Mouse (Mus musculus) heart, embryonic 10.5 days (tissue): Measurements from ENCODE around the gene Wdr1. TPM values are rescaled to one million over a fixed set of nuclear protein-coding genes. Genes with fewer than 3 reads are reported as not detected.

ENCODE experiments used
- DNase-seq: peaks from one replicate; pipeline ENCODE4 v3.0.0-alpha.2; 2017; ENCODE audit warnings: low spot score
- H3K27ac ChIP-seq: fragments of 300-500 bp; sonication (generic); 2 replicates; pipeline ENCODE4 v1.5.1; 2016; ENCODE audit warnings: mild to moderate bottlenecking
- H3K27me3 ChIP-seq: fragments of 300-500 bp; sonication (generic); 2 replicates; pipeline ENCODE4 v1.6.1; 2016; ENCODE audit warnings: mild to moderate bottlenecking; ENCODE audit not compliant: poor library complexity, insufficient read depth, severe bottlenecking
- H3K36me3 ChIP-seq: fragments of 300-500 bp; sonication (generic); 2 replicates; pipeline ENCODE4 v1.6.1; 2016; ENCODE audit warnings: mild to moderate bottlenecking, moderate library complexity
- H3K4me1 ChIP-seq: fragments of 300-500 bp; sonication (generic); 2 replicates; pipeline ENCODE4 v1.6.1; 2016; ENCODE audit warnings: mild to moderate bottlenecking
- H3K4me3 ChIP-seq: fragments of 300-500 bp; sonication (generic); 2 replicates; pipeline ENCODE4 v1.5.1; 2016; ENCODE audit warnings: mild to moderate bottlenecking, moderate library complexity
- H3K9me3 ChIP-seq: fragments of 300-500 bp; sonication (generic); 2 replicates; pipeline ENCODE4 v1.6.1; 2016; ENCODE audit warnings: mild to moderate bottlenecking, moderate library complexity
- WGBS: fragments of 180-500 bp; shearing (Covaris S2); methylation state at CpG from one replicate; pipeline ENCODE4 v1.1.7; 2016; 5-methylcytosine and 5-hydroxymethylcytosine counted together
- polyA plus RNA-seq: library from polyadenylated mRNA; unstranded; fragments of >200 nt; fragmentation: Nextera tagmentation; extraction: Ambion mirVana; gene quantifications from 2 replicates; pipeline ENCODE4 v1.2.1, GENCODE M21; 2016

Gene Wdr1
- polyA plus RNA-seq, 1 experiment from 2014 or later = 243 TPM

- WGBS = 89% methylated on average over 8 of the region's 8 CpGs
- no peak overlapping the region for H3K4me3 ChIP-seq
- DNase-seq = no peak
- H3K4me1 ChIP-seq = peaks cover 6% of the 10 kb centered on the region; the same call in 1 of the 2 replicates
- H3K36me3 ChIP-seq = peaks cover 100% of the 10 kb centered on the region
- H3K27me3 ChIP-seq = no peaks in the 10 kb centered on the region
- H3K27ac ChIP-seq = no peak overlapping the region
- no peaks in the 10 kb centered on the region for H3K9me3 ChIP-seq
Measured at GRCm38 (mm10) chr5:38538508-38538907, 24.5 kb downstream of the Wdr1 start.

- no peak for DNase-seq
- Histone ChIP-seq H3K4me3 (no peak overlapping the region), H3K9me3 (no peaks in the 10 kb centered on the region), H3K27me3 (no peaks in the 10 kb centered on the region), H3K36me3 (peaks cover 99% of the 10 kb centered on the region), H3K4me1 (peaks cover 6% of the 10 kb centered on the region; the same call in 1 of the 2 replicates), H3K27ac (no peak overlapping the region)
- WGBS = 90% methylated on average over 4 of the region's 4 CpGs
Measured at GRCm38 (mm10) chr5:38537845-38538244, 25.2 kb downstream of the Wdr1 start.

GRCm38 (mm10) chr5:38536822-38537221 lies 26.2 kb downstream of the Wdr1 start:
- no peak for DNase-seq
- Histone ChIP-seq H3K27me3 (no peaks in the 10 kb centered on the region), H3K4me3 (no peak overlapping the region), H3K36me3 (peaks cover 99% of the 10 kb centered on the region), H3K27ac (no peak overlapping the region), H3K9me3 (no peaks in the 10 kb centered on the region), H3K4me1 (peaks cover 4% of the 10 kb centered on the region; the same call in 1 of the 2 replicates)
- 90% methylated on average over 3 of the region's 3 CpGs for WGBS

DNA sequence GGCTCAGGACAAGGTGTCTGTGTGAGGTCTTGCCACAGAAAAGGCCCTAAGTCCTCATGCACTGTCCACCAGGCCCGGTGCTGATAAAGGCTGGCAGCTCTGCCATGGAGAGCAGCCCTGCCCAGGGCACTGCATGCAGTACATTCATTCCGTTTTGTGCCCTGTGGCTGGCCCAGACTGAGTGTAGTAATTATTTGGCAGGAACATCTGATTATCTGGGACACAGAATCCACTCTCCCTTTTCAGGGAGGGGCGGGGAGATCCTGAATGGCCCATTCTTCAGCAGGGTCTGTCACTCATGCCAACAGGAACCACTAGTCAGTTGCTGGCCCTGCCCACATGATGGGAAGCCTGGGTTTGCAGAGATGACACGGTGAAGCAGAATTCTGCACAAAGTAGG lies 30.9 kb downstream of the Wdr1 start:
- Histone ChIP-seq H3K36me3 (peaks cover 99% of the 10 kb centered on the region), H3K27me3 (no peaks in the 10 kb centered on the region), H3K4me3 (no peak overlapping the region), H3K9me3 (no peaks in the 10 kb centered on the region), H3K4me1 (no peaks in the 10 kb centered on the region), H3K27ac (no peak overlapping the region)
- DNase-seq = no peak
- 86% methylated on average over 4 of the region's 4 CpGs for WGBS

- 75% methylated on average over 6 of the region's 6 CpGs for WGBS
Measured at GRCm38 (mm10) chr5:38529724-38530428, 33.1 kb downstream of the Wdr1 start.

GRCm38 (mm10) chr5:38522977-38523376 lies 40.0 kb downstream of the Wdr1 start:
- Histone ChIP-seq H3K4me3 (no peak overlapping the region), H3K36me3 (peaks cover 30% of the 10 kb centered on the region), H3K9me3 (no peaks in the 10 kb centered on the region), H3K4me1 (no peaks in the 10 kb centered on the region), H3K27ac (no peak overlapping the region), H3K27me3 (no peaks in the 10 kb centered on the region)
- DNase-seq = no peak
- 95% methylated on average over 5 of the region's 5 CpGs for WGBS

More at GRCm38 (mm10) chr5:38529724-38530428, 33.1 kb downstream of the Wdr1 start:
- DNase-seq = no peak
- Histone ChIP-seq H3K4me1 (no peaks in the 10 kb centered on the region), H3K27ac (no peak overlapping the region), H3K4me3 (no peak overlapping the region), H3K27me3 (no peaks in the 10 kb centered on the region), H3K9me3 (no peaks in the 10 kb centered on the region), H3K36me3 (peaks cover 98% of the 10 kb centered on the region)

DNA sequence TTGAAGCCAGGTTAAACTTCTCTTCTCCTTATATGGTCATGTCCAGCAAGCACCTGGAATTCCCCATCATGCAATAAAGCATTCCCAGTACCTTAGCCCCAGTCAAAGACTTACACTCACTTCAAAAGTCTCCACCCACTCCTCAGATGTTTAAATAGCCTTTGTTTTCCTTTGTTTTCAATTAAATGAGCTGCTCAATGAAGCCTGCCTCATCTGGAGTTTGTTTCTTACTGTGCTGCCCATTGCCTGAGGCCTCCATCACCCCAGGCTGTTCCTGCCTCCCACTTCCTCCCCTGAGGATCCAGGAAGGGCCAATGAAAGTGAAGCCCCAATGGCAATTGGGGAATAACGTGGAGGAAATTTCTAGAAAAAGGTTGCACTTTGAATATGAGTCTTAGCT lies 42.2 kb downstream of the Wdr1 start:
- Histone ChIP-seq H3K27me3 (no peaks in the 10 kb centered on the region), H3K27ac (no peak overlapping the region), H3K4me1 (0 out of 2 replicates have a peak, but pooled peaks cover 4% of the 10 kb centered on the region), H3K36me3 (peaks cover 9% of the 10 kb centered on the region), H3K9me3 (no peaks in the 10 kb centered on the region), H3K4me3 (no peak overlapping the region)
- WGBS = 43% methylated on average over 1 of the region's 1 CpGs
- DNase-seq = no peak

DNA sequence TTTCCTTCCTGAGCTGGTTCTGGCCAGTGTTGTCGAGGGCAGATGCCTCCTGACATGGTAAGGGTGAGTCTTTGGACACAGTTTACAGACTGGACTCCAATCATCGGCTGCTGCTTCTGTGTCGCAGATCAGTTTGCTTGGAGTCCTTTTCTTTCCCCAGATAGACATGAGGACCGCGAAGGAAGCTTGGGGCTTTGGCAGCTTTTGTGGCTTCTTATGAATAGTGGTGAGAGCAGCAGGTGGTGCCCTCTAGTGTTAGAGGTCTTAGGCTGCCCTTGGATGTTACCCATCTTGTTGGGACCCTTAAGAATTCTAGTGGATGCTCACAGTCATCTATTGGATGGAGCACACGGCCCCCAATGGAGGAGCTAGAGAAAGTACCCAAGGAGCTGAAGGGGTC lies 46.8 kb downstream of the Wdr1 start:
- H3K4me1 ChIP-seq = peaks cover 16% of the 10 kb centered on the region
- H3K4me3 ChIP-seq = no peak overlapping the region
- no peak overlapping the region for H3K27ac ChIP-seq
- H3K36me3 ChIP-seq = no peaks in the 10 kb centered on the region
- no peak for DNase-seq
- peaks cover 7% of the 10 kb centered on the region; the same call in 1 of the 2 replicates for H3K27me3 ChIP-seq
- 47% methylated on average over 6 of the region's 6 CpGs for WGBS
- H3K9me3 ChIP-seq = no peaks in the 10 kb centered on the region

DNA sequence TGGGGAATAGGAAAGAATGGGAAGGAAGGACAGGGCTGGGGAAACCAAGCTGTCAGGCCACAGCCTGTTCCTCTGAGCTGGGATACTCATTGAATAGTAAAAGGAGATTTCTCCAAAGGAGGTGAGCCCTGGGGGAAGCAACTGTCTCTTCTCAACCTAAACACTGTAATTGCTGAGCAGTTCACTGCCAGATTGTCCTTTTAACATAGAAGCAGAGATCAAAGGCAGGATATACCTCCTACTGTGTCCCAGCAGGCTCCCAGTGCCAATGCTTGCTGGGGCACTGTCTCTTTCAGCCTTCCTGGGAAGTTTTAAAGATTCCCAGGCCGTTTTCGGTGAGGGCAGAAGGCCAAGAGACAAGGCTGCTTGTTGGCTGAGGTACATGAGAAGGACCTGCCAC lies 50.0 kb downstream of the Wdr1 start:
- Histone ChIP-seq H3K27ac (peak overlapping the region; percentile 38; the same call in 1 of the 2 replicates), H3K36me3 (no peaks in the 10 kb centered on the region), H3K9me3 (no peaks in the 10 kb centered on the region), H3K27me3 (peaks cover 7% of the 10 kb centered on the region; the same call in 1 of the 2 replicates), H3K4me3 (no peak overlapping the region), H3K4me1 (peaks cover 25% of the 10 kb centered on the region)
- WGBS = 15% methylated on average over 2 of the region's 2 CpGs
- no peak for DNase-seq

GRCm38 (mm10) chr5:38509568-38509967 lies 53.5 kb downstream of the Wdr1 start:
- peak overlapping the region; percentile 75; the same call in 1 of the 2 replicates for H3K27ac ChIP-seq
- DNase-seq = peak; percentile 94
- H3K36me3 ChIP-seq = no peaks in the 10 kb centered on the region
- peaks cover 35% of the 10 kb centered on the region for H3K4me1 ChIP-seq
- whole genome bisulfite sequencing = 27% methylated on average over 4 of the region's 4 CpGs
- H3K4me3 ChIP-seq = no peak overlapping the region
- H3K27me3 ChIP-seq = peaks cover 10% of the 10 kb centered on the region; the same call in 1 of the 2 replicates
- no peaks in the 10 kb centered on the region for H3K9me3 ChIP-seq

GRCm38 (mm10) chr5:38505435-38505765 lies 57.6 kb downstream of the Wdr1 start:
- peaks cover 32% of the 10 kb centered on the region for H3K4me1 ChIP-seq
- WGBS = 51% methylated on average over 3 of the region's 3 CpGs
- H3K36me3 ChIP-seq = no peaks in the 10 kb centered on the region
- DNase-seq = no peak
- H3K27ac ChIP-seq = peak overlapping the region; percentile 80
- no peaks in the 10 kb centered on the region for H3K9me3 ChIP-seq
- H3K4me3 ChIP-seq = no peak overlapping the region
- H3K27me3 ChIP-seq = peaks cover 3% of the 10 kb centered on the region; the same call in 1 of the 2 replicates

GRCm38 (mm10) chr5:38504747-38505434 lies 58.1 kb downstream of the Wdr1 start:
- Histone ChIP-seq H3K4me3 (no peak overlapping the region), H3K9me3 (no peaks in the 10 kb centered on the region), H3K27me3 (peaks cover 3% of the 10 kb centered on the region; the same call in 1 of the 2 replicates), H3K4me1 (peaks cover 27% of the 10 kb centered on the region; the same call in 1 of the 2 replicates), H3K36me3 (no peaks in the 10 kb centered on the region), H3K27ac (peak overlapping the region; percentile 80)
- no peak for DNase-seq
- WGBS = 57% methylated on average over 6 of the region's 6 CpGs

DNA sequence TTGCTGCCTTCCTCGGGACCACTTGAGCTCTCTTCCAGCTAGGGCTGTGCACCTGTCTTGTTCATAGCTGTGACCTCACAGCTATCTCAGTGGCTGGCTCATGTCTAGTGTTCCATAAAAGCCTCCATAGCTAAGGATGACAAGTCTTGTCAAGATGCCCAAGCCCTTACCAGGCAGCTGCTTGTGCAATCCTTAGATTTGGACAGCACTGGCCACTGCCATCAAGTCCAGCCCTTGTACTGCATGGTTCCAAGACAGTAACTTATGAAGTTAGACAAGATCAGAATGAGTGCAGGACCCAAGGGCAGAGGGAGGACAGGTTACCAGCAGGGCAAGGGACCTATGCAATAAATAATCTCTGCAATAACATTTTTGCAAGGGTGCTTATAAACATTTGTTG lies 58.9 kb downstream of the Wdr1 start:
- 87% methylated on average over 1 of the region's 1 CpGs for WGBS
- DNase-seq = no peak
- H3K4me1 ChIP-seq = peaks cover 25% of the 10 kb centered on the region; the same call in 1 of the 2 replicates
- H3K4me3 ChIP-seq = no peak overlapping the region
- H3K27ac ChIP-seq = peak overlapping the region; percentile 80; the same call in 1 of the 2 replicates
- peaks cover 3% of the 10 kb centered on the region; the same call in 1 of the 2 replicates for H3K27me3 ChIP-seq
- H3K36me3 ChIP-seq = no peaks in the 10 kb centered on the region
- H3K9me3 ChIP-seq = no peaks in the 10 kb centered on the region
